Mouse (Mus musculus): ENCODE results near the gene 1700010I14Rik.

DNA sequence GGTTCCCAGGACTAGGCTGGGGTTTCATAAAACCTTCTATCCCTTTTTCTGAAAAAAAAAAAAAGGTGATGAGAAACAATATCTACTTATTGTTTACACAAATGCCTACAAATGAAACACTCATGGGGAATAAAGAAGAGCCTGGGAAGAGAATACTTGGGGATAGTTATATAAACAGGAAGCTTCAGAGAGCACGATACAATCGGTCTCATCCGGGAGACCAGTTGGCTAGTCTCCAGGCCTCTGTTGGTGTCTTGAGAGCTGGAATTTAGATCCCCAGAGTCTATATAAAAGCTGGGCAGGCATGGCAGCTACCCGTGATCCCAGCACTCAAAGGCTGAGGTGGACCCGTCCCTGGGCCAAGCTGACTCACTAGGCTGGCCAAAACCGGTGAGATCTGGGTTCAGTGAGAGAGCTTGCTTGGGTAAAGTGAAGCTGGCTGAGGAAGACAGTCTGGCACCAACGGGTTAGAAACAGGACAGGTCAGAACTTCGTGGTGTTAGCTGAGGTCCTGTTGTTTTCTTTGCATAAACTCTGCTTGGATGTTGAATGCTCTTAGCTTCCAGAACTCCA is 71.3 kb downstream of the 1700010I14Rik start:
- TF ChIP-seq CTCF (conservative IDR thresholded peaks at IDR 0.05; ENCODE audit: low read length) (no peak), NANOG (IDR thresholded peaks at IDR 0.05; ENCODE audit: borderline replicate concordance, low read length) (no peak), POU5F1 (IDR thresholded peaks at IDR 0.05; ENCODE audit: borderline replicate concordance, low read length) (no peak)

Data from E14TG2a.4 (cell line).